Mouse (Mus musculus) induced T-regulatory cell, adult 2 months (primary cell): ENCODE measurements around the gene Egfem1.

Source experiments
- DNase-seq: peaks from one replicate; pipeline ENCODE4 v3.0.0-alpha.2; 2012; ENCODE audit warnings: low read depth

Egfem1 gene

GRCm38 (mm10) chr3:29345805-29346204 is 264.0 kb downstream of the Egfem1 start:
- DNase-seq = no peak

- no peak for DNase-seq
Measured at GRCm38 (mm10) chr3:29366907-29367306, 285.1 kb downstream of the Egfem1 start.

- DNase-seq = no peak
Measured at GRCm38 (mm10) chr3:29370519-29370918, 288.7 kb downstream of the Egfem1 start.

- no peak for DNase-seq
Measured at GRCm38 (mm10) chr3:29381255-29381654, 299.4 kb downstream of the Egfem1 start.

GRCm38 (mm10) chr3:29399064-29399463 is 317.2 kb downstream of the Egfem1 start:
- no peak for DNase-seq

- no peak for DNase-seq
Measured at GRCm38 (mm10) chr3:29421634-29422033, 339.8 kb downstream of the Egfem1 start.

- DNase-seq = no peak
Measured at GRCm38 (mm10) chr3:29432109-29433091, 350.6 kb downstream of the Egfem1 start.

GRCm38 (mm10) chr3:29443024-29443423 is 361.2 kb downstream of the Egfem1 start:
- no peak for DNase-seq

- no peak for DNase-seq
Measured at GRCm38 (mm10) chr3:29444661-29445060, 362.8 kb downstream of the Egfem1 start.

GRCm38 (mm10) chr3:29446081-29446480 is 364.3 kb downstream of the Egfem1 start:
- no peak for DNase-seq

- DNase-seq = no peak
Measured at GRCm38 (mm10) chr3:29448829-29449406, 367.1 kb downstream of the Egfem1 start.

- no peak for DNase-seq
Measured at GRCm38 (mm10) chr3:29498211-29498610, 416.4 kb downstream of the Egfem1 start.

GRCm38 (mm10) chr3:29499188-29499587 is 417.4 kb downstream of the Egfem1 start:
- DNase-seq = no peak

GRCm38 (mm10) chr3:29525298-29525962 is 443.6 kb downstream of the Egfem1 start:
- no peak for DNase-seq

GRCm38 (mm10) chr3:29525963-29526301 is 444.1 kb downstream of the Egfem1 start:
- DNase-seq = no peak

GRCm38 (mm10) chr3:29539211-29539610 is 457.4 kb downstream of the Egfem1 start:
- no peak for DNase-seq

- DNase-seq = no peak
Measured at GRCm38 (mm10) chr3:29539902-29540301, 458.1 kb downstream of the Egfem1 start.

GRCm38 (mm10) chr3:29541477-29542079 is 459.8 kb downstream of the Egfem1 start:
- no peak for DNase-seq

GRCm38 (mm10) chr3:29544056-29544455 is 462.2 kb downstream of the Egfem1 start:
- DNase-seq = no peak

- no peak for DNase-seq
Measured at GRCm38 (mm10) chr3:29563171-29563570, 481.3 kb downstream of the Egfem1 start.

- no peak for DNase-seq
Measured at GRCm38 (mm10) chr3:29578055-29578860, 496.4 kb downstream of the Egfem1 start.

GRCm38 (mm10) chr3:29582749-29583148 is 500.9 kb downstream of the Egfem1 start:
- no peak for DNase-seq
